Mouse (Mus musculus) liver, postnatal 0 days (tissue): ENCODE measurements at regions not wholly inside any gene's neighbourhood (a gene's known extent, or its start where the extent isn't known, plus 50 kb on each side); places are given as distances from the start of the nearest gene placed in this dataset.

ENCODE experiments used
- ATAC-seq: fragments of 200-750 bp; cut with Nextera tagmentation; 2 replicates; pipeline ENCODE4 v1.8.0; 2017; ENCODE audit warnings: mild to moderate bottlenecking, moderate library complexity
- DNase-seq: peaks from one replicate; pipeline ENCODE4 v3.0.0-alpha.2; 2016
- H3K27ac ChIP-seq: fragments of 300-500 bp; sonication (generic); 2 replicates; pipeline ENCODE4 v1.5.1; 2014; ENCODE audit warnings: antibody characterized with exemption, moderate library complexity, mild to moderate bottlenecking, low read depth
- H3K27me3 ChIP-seq: fragments of 300-500 bp; sonication (generic); 2 replicates; pipeline ENCODE4 v1.6.1; 2014; ENCODE audit warnings: low read length, control low read depth, mixed read lengths; ENCODE audit not compliant: insufficient read depth
- H3K36me3 ChIP-seq: fragments of 300-500 bp; sonication (generic); replicated peaks from 2 replicates; pipeline ENCODE4 v1.6.1; 2014; ENCODE audit warnings: mild to moderate bottlenecking, control low read depth, low read length, moderate library complexity, mixed read lengths; ENCODE audit not compliant: insufficient read depth
- H3K4me1 ChIP-seq: fragments of 300-500 bp; sonication (generic); 2 replicates; pipeline ENCODE4 v1.6.1; 2014; ENCODE audit warnings: antibody characterized with exemption, mild to moderate bottlenecking, control low read depth; ENCODE audit not compliant: insufficient read depth
- H3K4me2 ChIP-seq: fragments of 300-500 bp; sonication (generic); 2 replicates; pipeline ENCODE4 v1.6.1; 2014; ENCODE audit warnings: low read depth, mild to moderate bottlenecking, low read length, moderate library complexity, mixed read lengths
- H3K4me3 ChIP-seq: fragments of 300-500 bp; sonication (generic); 2 replicates; pipeline ENCODE4 v1.5.1; 2014; ENCODE audit warnings: low read depth, low read length
- H3K9ac ChIP-seq: fragments of 300-500 bp; sonication (generic); replicated peaks from 2 replicates; pipeline ENCODE4 v1.6.1; 2014; ENCODE audit warnings: mild to moderate bottlenecking, moderate library complexity
- H3K9me3 ChIP-seq: fragments of 300-500 bp; sonication (generic); 2 replicates; pipeline ENCODE4 v1.6.1; 2016; ENCODE audit warnings: mild to moderate bottlenecking, control low read depth, low read length, mixed read lengths
- CTCF ChIP-seq: sonication (generic); IDR thresholded peaks from 2 replicates; pipeline ENCODE4 v1.5.1; 2016; ENCODE audit warnings: antibody characterized with exemption, low read depth
- EP300 ChIP-seq: IDR thresholded peaks from 2 replicates; pipeline ENCODE4 v1.6.1; 2016; ENCODE audit warnings: antibody characterized with exemption, low read depth, mild to moderate bottlenecking
- WGBS: fragments of 180-500 bp; shearing (Covaris S2); extraction: QIAGEN DNeasy Blood & Tissue Kit; methylation state at CpG from one replicate; pipeline ENCODE4 v1.1.7; 2014; ENCODE audit not compliant: insufficient replicate concordance; 5-methylcytosine and 5-hydroxymethylcytosine counted together

DNA sequence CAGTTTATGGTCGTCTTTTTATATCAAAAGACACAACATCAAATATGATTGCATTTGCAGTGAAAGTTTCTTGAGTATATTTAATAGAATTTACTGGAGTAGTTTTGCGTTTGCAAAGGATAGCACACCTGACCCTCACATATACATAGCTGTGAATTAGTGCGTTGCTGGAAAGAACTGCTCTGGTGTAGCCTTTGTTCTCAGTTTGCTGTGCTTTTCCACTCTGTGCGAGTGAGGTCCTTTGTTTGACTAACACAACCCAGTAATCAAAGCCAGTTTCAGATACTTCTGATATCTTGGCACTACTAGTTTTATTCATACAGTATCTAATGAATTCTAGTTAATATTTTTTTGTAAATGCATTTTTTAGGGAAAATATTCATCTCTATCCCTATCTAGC lies 84.7 kb downstream of the Trim52 start:
- no peak for DNase-seq
- H3K27me3 ChIP-seq, result no peaks in the 10 kb centered on the region
- H3K27ac ChIP-seq, result no peak overlapping the region
- H3K9ac ChIP-seq, result no peak overlapping the region
- no peaks in the 10 kb centered on the region for H3K4me1 ChIP-seq
- no peak for ATAC-seq
- H3K9me3 ChIP-seq, result no peaks in the 10 kb centered on the region
- WGBS, result 69% methylated on average over 4 of the region's 4 CpGs
- no peaks in the 10 kb centered on the region for H3K36me3 ChIP-seq
- no peak overlapping the region for H3K4me3 ChIP-seq
- no peak overlapping the region for H3K4me2 ChIP-seq
- no peak for TF ChIP-seq CTCF
- TF ChIP-seq EP300, result no peak

DNA sequence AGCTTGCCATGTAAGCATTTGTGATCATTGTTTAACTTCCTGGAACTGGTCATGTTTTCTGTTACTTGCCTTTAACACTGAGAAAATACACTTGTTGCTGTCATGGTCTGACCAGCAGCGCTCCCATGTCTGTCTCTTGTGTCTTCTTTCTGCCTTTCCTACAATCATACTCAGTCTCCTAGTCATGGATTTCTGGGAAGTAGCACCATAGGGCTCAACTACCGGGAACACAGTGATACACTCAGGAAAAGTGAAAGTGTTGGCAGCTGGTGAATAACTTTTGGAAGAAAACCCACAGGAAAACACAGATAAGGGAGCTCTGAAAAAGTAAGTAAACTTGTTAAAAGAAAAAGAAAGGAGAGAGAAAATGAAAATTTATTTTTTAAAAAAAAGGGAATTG lies 87.6 kb downstream of the Trim52 start:
- no peaks in the 10 kb centered on the region for H3K36me3 ChIP-seq
- H3K27ac ChIP-seq, result no peak overlapping the region
- H3K9ac ChIP-seq, result no peak overlapping the region
- no peak for ATAC-seq
- no peaks in the 10 kb centered on the region for H3K27me3 ChIP-seq
- H3K4me2 ChIP-seq, result no peak overlapping the region
- no peaks in the 10 kb centered on the region for H3K4me1 ChIP-seq
- TF ChIP-seq EP300 (no peak), CTCF (no peak)
- no peaks in the 10 kb centered on the region for H3K9me3 ChIP-seq
- 63% methylated on average over 2 of the region's 2 CpGs for WGBS
- no peak overlapping the region for H3K4me3 ChIP-seq
- DNase-seq, result no peak

GRCm38 (mm10) chr14:106194104-106194503 lies 88.1 kb downstream of the Trim52 start:
- DNase-seq (no peak), ATAC-seq (no peak)
- no peak overlapping the region for H3K4me3 ChIP-seq
- H3K36me3 ChIP-seq, result no peaks in the 10 kb centered on the region
- H3K27ac ChIP-seq, result no peak overlapping the region
- TF ChIP-seq CTCF (no peak), EP300 (no peak)
- no peak overlapping the region for H3K4me2 ChIP-seq
- no peaks in the 10 kb centered on the region for H3K9me3 ChIP-seq
- no peaks in the 10 kb centered on the region for H3K4me1 ChIP-seq
- 70% methylated on average over 1 of the region's 1 CpGs for WGBS
- no peaks in the 10 kb centered on the region for H3K27me3 ChIP-seq
- no peak overlapping the region for H3K9ac ChIP-seq

DNA sequence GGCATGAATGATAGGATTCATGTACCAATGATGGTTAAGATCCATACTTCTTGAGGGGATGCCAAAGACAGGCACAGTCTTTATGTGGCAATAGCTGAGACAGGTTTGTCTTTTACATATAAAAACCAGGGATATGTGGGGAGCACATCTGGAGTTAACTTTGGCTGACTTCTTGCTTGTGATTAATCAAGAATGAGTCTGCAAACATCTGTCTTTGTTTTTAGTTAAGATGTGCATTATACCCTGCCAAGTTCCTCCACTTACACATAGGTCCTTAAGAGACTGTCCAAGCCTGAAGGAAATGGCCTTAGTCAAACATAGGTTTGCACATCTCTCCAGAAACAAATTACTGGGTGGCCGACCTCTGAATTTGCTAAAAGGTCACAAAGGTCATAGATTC lies 91.8 kb downstream of the Trim52 start:
- DNase-seq (no peak), ATAC-seq (no peak)
- no peak overlapping the region for H3K4me2 ChIP-seq
- no peak overlapping the region for H3K27ac ChIP-seq
- H3K27me3 ChIP-seq, result no peaks in the 10 kb centered on the region
- H3K9me3 ChIP-seq, result no peaks in the 10 kb centered on the region
- H3K4me1 ChIP-seq, result no peaks in the 10 kb centered on the region
- H3K9ac ChIP-seq, result no peak overlapping the region
- TF ChIP-seq CTCF (no peak), EP300 (no peak)
- H3K4me3 ChIP-seq, result no peak overlapping the region
- H3K36me3 ChIP-seq, result no peaks in the 10 kb centered on the region
- 47% methylated on average over 1 of the region's 1 CpGs for WGBS

GRCm38 (mm10) chr14:106199109-106199508 lies 93.1 kb downstream of the Trim52 start:
- ATAC-seq, result no peak

DNA sequence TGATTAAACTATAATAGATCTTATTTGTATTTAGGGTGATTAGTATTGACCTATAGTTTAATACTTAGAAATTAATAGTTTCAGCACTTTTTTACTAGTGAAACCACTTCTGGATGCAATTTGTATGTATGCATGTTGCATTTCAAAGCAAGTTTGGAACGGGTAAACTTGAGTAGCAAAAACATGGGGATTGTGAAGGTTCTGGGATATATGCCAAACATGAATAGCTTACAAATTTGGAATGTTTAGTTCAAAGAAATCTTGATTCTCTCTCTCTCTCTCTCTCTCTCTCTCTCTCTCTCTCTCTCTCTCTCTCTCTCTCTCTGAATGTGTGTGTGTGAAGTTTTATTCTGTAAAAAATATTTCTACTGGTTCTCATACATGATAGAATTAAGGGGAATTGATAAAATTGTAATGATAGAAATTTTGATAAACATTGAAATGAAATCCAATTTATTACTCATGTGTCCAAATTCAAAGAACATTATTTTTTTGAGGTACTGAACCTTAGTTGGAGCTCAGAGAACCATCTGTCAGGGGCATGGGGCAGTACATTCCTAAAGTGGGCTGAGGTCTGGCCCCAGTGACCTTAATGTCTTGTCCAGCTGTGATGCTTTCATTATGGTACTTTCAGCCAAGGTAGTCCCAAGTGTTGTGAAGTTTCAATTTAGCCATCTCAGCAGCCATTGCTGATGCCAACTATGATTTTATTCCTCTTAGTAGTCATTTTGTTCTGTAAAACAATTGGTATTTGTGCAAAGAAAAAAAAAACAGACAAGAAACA lies 93.7 kb downstream of the Trim52 start:
- Histone ChIP-seq H3K4me1 (no peaks in the 10 kb centered on the region), H3K27me3 (no peaks in the 10 kb centered on the region), H3K36me3 (no peaks in the 10 kb centered on the region), H3K4me3 (no peak overlapping the region), H3K9me3 (no peaks in the 10 kb centered on the region), H3K9ac (no peak overlapping the region), H3K27ac (no peak overlapping the region), H3K4me2 (no peak overlapping the region)
- ATAC-seq, result no peak
- no peak for DNase-seq
- WGBS, result 68% methylated on average over 1 of the region's 1 CpGs
- TF ChIP-seq EP300 (no peak), CTCF (no peak)

More at GRCm38 (mm10) chr14:106199109-106199508, 93.1 kb downstream of the Trim52 start:
- Histone ChIP-seq H3K4me1 (no peaks in the 10 kb centered on the region), H3K4me3 (no peak overlapping the region), H3K4me2 (no peak overlapping the region), H3K27me3 (no peaks in the 10 kb centered on the region), H3K9ac (no peak overlapping the region), H3K27ac (no peak overlapping the region), H3K9me3 (no peaks in the 10 kb centered on the region), H3K36me3 (no peaks in the 10 kb centered on the region)
- DNase-seq, result no peak
- TF ChIP-seq CTCF (no peak), EP300 (peak; percentile 56; the same call in 1 of the 2 replicates)
- WGBS, result 50% methylated on average over 2 of the region's 2 CpGs
